Comparison of ENCODE assay signal across 8 mouse cellular contexts in the genomic region with DNA sequence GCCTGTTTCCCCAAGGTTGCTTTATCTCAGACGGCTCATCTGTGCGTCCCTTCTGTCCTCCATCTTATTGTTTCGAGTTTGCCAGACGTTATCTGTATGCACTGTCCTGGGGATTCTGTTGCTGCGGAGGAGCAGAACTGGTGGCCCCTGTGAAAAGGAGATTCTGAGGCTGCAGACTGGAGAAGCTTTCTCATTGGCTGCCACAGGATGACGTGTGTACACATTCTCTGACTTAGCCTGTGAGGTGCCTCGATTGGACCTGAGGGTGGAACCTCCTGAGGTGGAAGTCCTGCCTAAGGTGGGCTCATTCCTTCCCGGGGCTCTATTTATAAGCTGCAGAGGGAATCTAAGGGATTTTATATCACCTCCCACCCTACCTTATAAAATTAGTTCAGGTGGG. TPM values are rescaled to one million over a fixed set of nuclear protein-coding genes. Genes with fewer than 3 reads are reported as not detected.
DNase-seq lines count a peak whose midpoint lies in the region; ATAC-seq and TF ChIP-seq lines count a peak whose summit lies in the region.

No protein-coding gene starts in this region.

- WGBS in embryonic facial prominence, embryonic 12.5 days: 39% methylated on average over 8 of the region's 8 CpGs
- 63% methylated on average over 8 of the region's 8 CpGs for WGBS in cerebellum, adult 2 months

- intact Hi-C loops in left cerebral cortex, postnatal 36 days (cut with DNase I): no loop called here

- TF ChIP-seq POLR2A in cerebellum, adult 2 months (IDR thresholded peaks at IDR 0.05; ENCODE audit: borderline replicate concordance, insufficient read depth, low read length): no peak

- no peak overlapping the region for H3K4me3 ChIP-seq in embryonic facial prominence, embryonic 12.5 days
- H3K4me3 ChIP-seq in cerebellum, adult 2 months (replicated peaks; ENCODE audit: insufficient read depth, low read depth, low read length): no peak overlapping the region

- H3K4me1 ChIP-seq in embryonic facial prominence, embryonic 12.5 days: peaks cover 16% of the 10 kb centered on the region
- H3K4me1 ChIP-seq in cerebellum, adult 2 months (ENCODE audit: control insufficient read depth, insufficient read depth, low read length): peaks cover 10% of the 10 kb centered on the region; the same call in 1 of the 2 replicates

- H3K36me3 ChIP-seq in embryonic facial prominence, embryonic 12.5 days: peaks cover 2% of the 10 kb centered on the region; the same call in 1 of the 2 replicates

- DNase-seq in cerebellum, postnatal 10 days: peak; percentile 23 to 25
- DNase-seq in cerebellum, adult 9-11 months: no peak
- DNase-seq in CD4-positive helper T cell, adult 2 months (ENCODE audit: low read depth, low spot score): peak; percentile 83
- peak; percentile 50 to 75 for DNase-seq in left cerebral cortex, postnatal 36 days (ENCODE audit: low spot score in 2 of 2)
- DNase-seq in right cerebral cortex, postnatal 36 days (ENCODE audit: low spot score in 2 of 2): peak; percentile 57 to 84
- DNase-seq in lung, postnatal 14 days: no peak
- DNase-seq in cerebellum, adult 2 months: no peak

- H3K27me3 ChIP-seq in embryonic facial prominence, embryonic 12.5 days: no peaks in the 10 kb centered on the region
- no peaks in the 10 kb centered on the region for H3K27me3 ChIP-seq in cerebellum, adult 2 months (ENCODE audit: control insufficient read depth, insufficient read depth, low read length)

- no peaks in the 10 kb centered on the region for H3K9me3 ChIP-seq in embryonic facial prominence, embryonic 12.5 days

- no peak overlapping the region for H3K27ac ChIP-seq in embryonic facial prominence, embryonic 12.5 days
- no peak overlapping the region for H3K27ac ChIP-seq in cerebellum, adult 2 months (ENCODE audit: insufficient read depth, low read length)

- no peak overlapping the region for H3K9ac ChIP-seq in embryonic facial prominence, embryonic 12.5 days

- TF ChIP-seq CTCF in cerebellum, adult 2 months (IDR thresholded peaks at IDR 0.05; ENCODE audit: borderline replicate concordance, insufficient read depth, low read depth, low read length): no peak

- ATAC-seq in embryonic facial prominence, embryonic 12.5 days (ENCODE audit: insufficient number of reproducible peaks, insufficient read depth, low FRiP score, low TSS enrichment): peak; percentile 60; the same call in 1 of the 2 replicates

- no peak overlapping the region for H3K4me2 ChIP-seq in embryonic facial prominence, embryonic 12.5 days (replicated peaks)

RNA-seq across cellular contexts. Expression of gene Znrf1, which starts 37.7 kb away (rescaled TPM):
- polyA plus RNA-seq in embryonic facial prominence, embryonic 12.5 days (2016; fragmentation: Nextera tagmentation; extraction: Ambion mirVana): 79.5 TPM in 2 replicates
- total RNA-seq in left cerebral cortex, postnatal 36 days (2021): 100 to 1,000 TPM; 154 to 166 TPM
- polyA plus RNA-seq in cerebellum, adult 2 months (2012; rRNA removed): 111 and 116 TPM in 2 replicates

RNA-seq across cellular contexts. Expression of gene Wdr59, which starts 51.7 kb away (rescaled TPM):
- 7.8 and 8.1 TPM in 2 replicates for polyA plus RNA-seq in embryonic facial prominence, embryonic 12.5 days (2016; fragmentation: Nextera tagmentation; extraction: Ambion mirVana)
- total RNA-seq in left cerebral cortex, postnatal 36 days (2021): 10 to 100 TPM; 20.3 to 21.7 TPM
- 16.0 TPM in 2 replicates for polyA plus RNA-seq in cerebellum, adult 2 months (2012; rRNA removed)

RNA-seq across cellular contexts. Expression of gene Ldhd, which starts 56.6 kb away (rescaled TPM):
- polyA plus RNA-seq in embryonic facial prominence, embryonic 12.5 days (2016; fragmentation: Nextera tagmentation; extraction: Ambion mirVana): 0.29 and 0.52 TPM in 2 replicates
- 1 to 10 TPM; 9.7 TPM for total RNA-seq in left cerebral cortex, postnatal 36 days (2021)
- 22.9 and 24.4 TPM in 2 replicates for polyA plus RNA-seq in cerebellum, adult 2 months (2012; rRNA removed)

Comparison
In these comparisons a context has a peak if more than half of its experiments do, and no peak if none do; other contexts are left out.
1. DNase-seq: peak in cerebellum, postnatal 10 days (2 of 2), CD4-positive helper T cell, adult 2 months (single experiment), left cerebral cortex, postnatal 36 days (2 of 2) and right cerebral cortex, postnatal 36 days (2 of 2); none in cerebellum, adult 9-11 months (single experiment), lung, postnatal 14 days (single experiment) and cerebellum, adult 2 months (0 of 2).
2. RNA of gene Ldhd, which starts 56.6 kb away (polyA plus RNA-seq): 22.9 to 24.4 TPM in cerebellum, adult 2 months; 0.29 to 0.52 TPM in embryonic facial prominence, embryonic 12.5 days; every median in the first group is over 10 times any median in the second.